Mouse (Mus musculus): ENCODE data around the gene Eif6. TPM values are rescaled to one million over a fixed set of nuclear protein-coding genes. Genes with fewer than 3 reads are reported as not detected.

The Eif6 gene
- polyA plus RNA-seq, 1 experiment = 77.0 TPM

- WGBS = 17% methylated on average over 100 of the region's 100 CpGs
These were observed 51.6 kb downstream of the Eif6 start, which contains the start of gene Mmp24 for GRCm38 (mm10) chr2:155774927-155775684. TSS of gene Mmp24 (plus strand) at chr2:155775342.

GRCm38 (mm10) chr2:155774261-155774926 lies 52.3 kb downstream of the Eif6 start:
- Histone ChIP-seq H3K4me3 (ENCODE audit: extremely low read depth, insufficient read depth, insufficient read length) (no peak overlapping the region), H3K4me1 (ENCODE audit: control insufficient read depth, insufficient read depth, insufficient read length) (no peaks in the 10 kb centered on the region), H3K27ac (ENCODE audit: insufficient read depth, low read length) (no peak overlapping the region), H3K36me3 (ENCODE audit: control insufficient read depth, insufficient read depth, low read length) (no peaks in the 10 kb centered on the region), H3K27me3 (ENCODE audit: control insufficient read depth, insufficient read depth, low read length) (peaks cover 21% of the 10 kb centered on the region)
- TF ChIP-seq CTCF (IDR thresholded peaks at IDR 0.05; ENCODE audit: extremely low read depth, insufficient read depth, insufficient read length, insufficient replicate concordance) = no peak
- no peak for TF ChIP-seq POLR2A (IDR thresholded peaks at IDR 0.05; ENCODE audit: low read depth, low read length)
- DNase-seq (ENCODE audit: low read depth in 1 of 2, low spot score in 2 of 2) = no peak
- WGBS = 60% methylated on average over 11 of the region's 11 CpGs

More at GRCm38 (mm10) chr2:155774927-155775684, 51.6 kb downstream of the Eif6 start, which contains the start of gene Mmp24:
- no peak within 1 kb of the TSS for H3K4me3 ChIP-seq (ENCODE audit: extremely low read depth, insufficient read depth, insufficient read length)
- TF ChIP-seq POLR2A (IDR thresholded peaks at IDR 0.05; ENCODE audit: low read depth, low read length) (no peak), CTCF (IDR thresholded peaks at IDR 0.05; ENCODE audit: extremely low read depth, insufficient read depth, insufficient read length, insufficient replicate concordance) (no peak)
- DNase-seq (ENCODE audit: low read depth in 1 of 2, low spot score in 2 of 2) = no peak
- H3K36me3 ChIP-seq (ENCODE audit: control insufficient read depth, insufficient read depth, low read length) = no peaks in the 10 kb centered on the region
- H3K27ac ChIP-seq (ENCODE audit: insufficient read depth, low read length) = no peak within 1 kb of the TSS
- no peaks in the 10 kb centered on the region for H3K4me1 ChIP-seq (ENCODE audit: control insufficient read depth, insufficient read depth, insufficient read length)
- peaks cover 21% of the 10 kb centered on the region for H3K27me3 ChIP-seq (ENCODE audit: control insufficient read depth, insufficient read depth, low read length)

GRCm38 (mm10) chr2:155773664-155774063 lies 53.1 kb downstream of the Eif6 start:
- no peaks in the 10 kb centered on the region for H3K36me3 ChIP-seq (ENCODE audit: control insufficient read depth, insufficient read depth, low read length)
- no peak for TF ChIP-seq CTCF (IDR thresholded peaks at IDR 0.05; ENCODE audit: extremely low read depth, insufficient read depth, insufficient read length, insufficient replicate concordance)
- TF ChIP-seq POLR2A (IDR thresholded peaks at IDR 0.05; ENCODE audit: low read depth, low read length) = no peak
- H3K27me3 ChIP-seq (ENCODE audit: control insufficient read depth, insufficient read depth, low read length) = peaks cover 21% of the 10 kb centered on the region
- H3K4me3 ChIP-seq (ENCODE audit: extremely low read depth, insufficient read depth, insufficient read length) = no peak overlapping the region
- no peak overlapping the region for H3K27ac ChIP-seq (ENCODE audit: insufficient read depth, low read length)
- 72% methylated on average over 4 of the region's 4 CpGs for WGBS
- H3K4me1 ChIP-seq (ENCODE audit: control insufficient read depth, insufficient read depth, insufficient read length) = no peaks in the 10 kb centered on the region
- no peak for DNase-seq (ENCODE audit: low read depth in 1 of 2, low spot score in 2 of 2)

Other genes starting within 250 kb of the Eif6 start
- 9.9 and 11.3 TPM in 2 replicates for gene Gss, start 234.1 kb downstream of the Eif6 start, polyA plus RNA-seq (2012; rRNA removed)
- gene Myh7b, start 215.7 kb downstream of the Eif6 start, polyA plus RNA-seq (2012; rRNA removed) = 0.04 TPM in 2 replicates
- gene Trpc4ap, start 134.5 kb downstream of the Eif6 start, polyA plus RNA-seq (2012; rRNA removed) = 144 and 162 TPM in 2 replicates
- gene Edem2, start 97.5 kb downstream of the Eif6 start, polyA plus RNA-seq (2012; rRNA removed) = 65.0 and 70.8 TPM in 2 replicates
- not detected in 2 replicates for gene Gm17581, start 91.1 kb downstream of the Eif6 start, polyA plus RNA-seq (2012; rRNA removed)
- gene Procr, start 75.8 kb downstream of the Eif6 start, polyA plus RNA-seq (2012; rRNA removed) = 9.0 and 10.5 TPM in 2 replicates
- gene Mmp24, start 51.6 kb downstream of the Eif6 start, polyA plus RNA-seq (2012; rRNA removed) = 0.01 TPM in 1 of 2 replicates, not detected in the other
- 31.9 and 43.7 TPM in 2 replicates for gene BC029722, start 7.5 kb downstream of the Eif6 start, polyA plus RNA-seq (2012; rRNA removed)
- gene Fam83c, start 7.9 kb upstream of the Eif6 start, polyA plus RNA-seq (2012; rRNA removed) = not detected in 2 replicates
- gene Uqcc1, start 103.4 kb upstream of the Eif6 start, polyA plus RNA-seq (2012; rRNA removed) = 8.7 and 12.1 TPM in 2 replicates
- gene Gm15557, start 113.8 kb upstream of the Eif6 start, polyA plus RNA-seq (2012; rRNA removed) = not detected in 2 replicates
- gene Gdf5, start 118.4 kb upstream of the Eif6 start, polyA plus RNA-seq (2012; rRNA removed) = not detected in 2 replicates
- gene Cep250, start 129.5 kb upstream of the Eif6 start, polyA plus RNA-seq (2012; rRNA removed) = 13.8 and 16.7 TPM in 2 replicates
- 0.84 and 0.93 TPM in 2 replicates for gene 6430550D23Rik, start 181.1 kb upstream of the Eif6 start, polyA plus RNA-seq (2012; rRNA removed)
- gene Ergic3, start 181.1 kb upstream of the Eif6 start, polyA plus RNA-seq (2012; rRNA removed) = 119 and 144 TPM in 2 replicates
- not detected in 2 replicates for gene Fer1l4, start 226.0 kb upstream of the Eif6 start, polyA plus RNA-seq (2012; rRNA removed)
- gene Spag4, start 238.2 kb upstream of the Eif6 start, polyA plus RNA-seq (2012; rRNA removed) = 0.74 and 0.90 TPM in 2 replicates

All from spleen, adult 2 months (tissue).